ENCODE assay signal across 23 mouse cellular contexts in the genomic region with DNA sequence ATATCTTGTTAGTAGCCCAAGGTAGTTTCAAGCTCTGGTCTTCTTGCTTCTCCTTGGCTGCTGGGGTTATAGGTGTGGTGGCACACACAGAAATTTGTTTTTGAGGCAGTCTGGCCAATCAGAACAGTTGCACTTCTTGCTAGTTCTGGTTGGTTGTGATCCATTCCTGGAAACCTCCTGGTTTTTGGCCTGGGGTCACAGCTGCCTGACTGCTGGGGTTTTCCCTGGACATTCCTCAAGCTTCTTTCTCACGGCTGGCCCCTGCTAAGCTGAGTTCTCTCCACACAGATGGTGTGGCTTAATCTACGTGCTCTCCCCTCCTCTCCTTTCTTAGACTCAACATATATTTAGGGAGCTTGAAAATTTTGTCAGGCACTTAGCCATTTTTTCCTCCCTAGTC.
DNase-seq lines count a peak whose midpoint lies in the region; ATAC-seq and TF ChIP-seq lines count a peak whose summit lies in the region.
"Had no signal": no experiment of that assay in that cellular context is flagged by ENCODE, and none has a peak within 500 bp of the region (broad histone marks: within the 10 kb centered on the region; RNA-seq: fewer than 3 reads in every experiment).

No protein-coding gene starts in this region.

- no peak for TF ChIP-seq CTCF in kidney, postnatal 0 days (IDR thresholded peaks at IDR 0.05; ENCODE audit: low read depth)
- TF ChIP-seq CTCF in CH12.LX (conservative IDR thresholded peaks at IDR 0.05 in 1 of 2, IDR thresholded peaks at IDR 0.05 in 1 of 2; ENCODE audit: low read depth in 2 of 2, low read length in 2 of 2): no peak

- H3K9ac ChIP-seq in kidney, postnatal 0 days (ENCODE audit: low read depth, low read length): no peak overlapping the region
- no peak overlapping the region for H3K9ac ChIP-seq in CH12.LX (ENCODE audit: insufficient read depth, low read depth)
- no peak overlapping the region for H3K9ac ChIP-seq in midbrain, embryonic 16.5 days (ENCODE audit: low read depth, low read length)
- H3K9ac ChIP-seq in hindbrain, embryonic 16.5 days (ENCODE audit: low read depth, low read length): no peak overlapping the region
- H3K9ac ChIP-seq: embryonic facial prominence, embryonic 12.5 days; heart, embryonic 12.5 days; limb, embryonic 15.5 days; liver, embryonic 15.5 days had no signal

- no peak for DNase-seq in kidney, postnatal 0 days (ENCODE audit: low spot score)
- no peak for DNase-seq in kidney, postnatal 10 days
- peak; percentile 76 for DNase-seq in 3T3-L1 (ENCODE audit: low read depth, low spot score)
- DNase-seq in CH12.LX (ENCODE audit: extremely low read depth): no peak
- DNase-seq: adrenal gland, adult 2 months; cerebellum, adult 11 months; cerebellum, postnatal 14 days; gastrocnemius, postnatal 25 days; heart, adult 18-20 months; heart, postnatal 10 days; kidney, postnatal 4 days; lung, postnatal 14 days had no signal

- H3K9me3 ChIP-seq in kidney, postnatal 0 days (replicated peaks; ENCODE audit: low read length): no peaks in the 10 kb centered on the region
- H3K9me3 ChIP-seq in CH12.LX (replicated peaks; ENCODE audit: low read length): no peaks in the 10 kb centered on the region
- H3K9me3 ChIP-seq in midbrain, embryonic 16.5 days (replicated peaks; ENCODE audit: control insufficient read depth, low read length, poor library complexity, severe bottlenecking): no peaks in the 10 kb centered on the region
- no peaks in the 10 kb centered on the region for H3K9me3 ChIP-seq in hindbrain, embryonic 16.5 days (ENCODE audit: control insufficient read depth, low read length)
- H3K9me3 ChIP-seq: embryonic facial prominence, embryonic 12.5 days; heart, embryonic 12.5 days; hindbrain, embryonic 10.5 days; limb, embryonic 15.5 days; liver, embryonic 15.5 days had no signal

- no peak overlapping the region for H3K4me3 ChIP-seq in kidney, postnatal 0 days (replicated peaks; ENCODE audit: low read depth, low read length)
- H3K4me3 ChIP-seq in CH12.LX (replicated peaks in 1 of 3; ENCODE audit: low read depth in 2 of 3, low read length in 2 of 3, poor library complexity in 1 of 3) (no peak overlapping the region), myocyte (no peak overlapping the region)
- H3K4me3 ChIP-seq in midbrain, embryonic 16.5 days (ENCODE audit: low read depth, low read length): no peak overlapping the region
- no peak overlapping the region for H3K4me3 ChIP-seq in hindbrain, embryonic 16.5 days (ENCODE audit: low read length)
- H3K4me3 ChIP-seq: embryonic facial prominence, embryonic 12.5 days; heart, embryonic 12.5 days; hindbrain, embryonic 10.5 days; limb, embryonic 15.5 days; liver, embryonic 15.5 days had no signal

- H3K36me3 ChIP-seq in kidney, postnatal 0 days (ENCODE audit: insufficient read depth, low read length): no peaks in the 10 kb centered on the region
- peaks cover under 1 to 15% of the 10 kb centered on the region in 2 experiments for H3K36me3 ChIP-seq in CH12.LX (replicated peaks in 1 of 2; ENCODE audit: control insufficient read depth in 1 of 2, insufficient read depth in 1 of 2, low read length in 1 of 2)
- H3K36me3 ChIP-seq in myocyte (ENCODE audit: control insufficient read depth, insufficient read depth): no peaks in the 10 kb centered on the region
- no peaks in the 10 kb centered on the region for H3K36me3 ChIP-seq in midbrain, embryonic 16.5 days (ENCODE audit: control insufficient read depth, insufficient read depth, low read length)
- no peaks in the 10 kb centered on the region for H3K36me3 ChIP-seq in hindbrain, embryonic 16.5 days (ENCODE audit: control insufficient read depth, insufficient read depth, low read length)
- H3K36me3 ChIP-seq: embryonic facial prominence, embryonic 12.5 days; heart, embryonic 12.5 days had no signal

- H3K79me2 ChIP-seq in CH12.LX (replicated peaks; ENCODE audit: control insufficient read depth, extremely low read depth, insufficient read depth, poor library complexity, severe bottlenecking) (0 out of 2 replicates have a peak, but pooled peaks cover 4% of the 10 kb centered on the region), myocyte (ENCODE audit: control insufficient read depth, insufficient read depth) (peaks cover 46% of the 10 kb centered on the region)

- WGBS in kidney, postnatal 0 days: 38% methylated on average over 2 of the region's 2 CpGs
- WGBS in midbrain, embryonic 16.5 days: 37% methylated on average over 2 of the region's 2 CpGs
- 48% methylated on average over 2 of the region's 2 CpGs for WGBS in hindbrain, embryonic 16.5 days

- TF ChIP-seq EP300 in CH12.LX (IDR thresholded peaks at IDR 0.05; ENCODE audit: low read length): peak; percentile 40; the same call in 1 of the 2 replicates

- no peak for ATAC-seq in kidney, postnatal 0 days (replicated peaks; ENCODE audit: low FRiP score, low read depth)
- ATAC-seq in midbrain, embryonic 16.5 days: no peak
- no peak for ATAC-seq in hindbrain, embryonic 16.5 days
- ATAC-seq: forebrain, embryonic 16.5 days; inflammation-experienced regulatory T-cells, adult 6 months had no signal

- H3ac ChIP-seq in myocyte (ENCODE audit: control insufficient read depth, insufficient read length): no peak overlapping the region

- H3K4me2 ChIP-seq in kidney, postnatal 0 days (ENCODE audit: low read length): no peak overlapping the region
- H3K4me2 ChIP-seq in CH12.LX (ENCODE audit: insufficient read depth, low read depth, poor library complexity, severe bottlenecking) (no peak overlapping the region), myocyte (ENCODE audit: low read depth) (peak overlapping the region; percentile 52)
- H3K4me2 ChIP-seq in midbrain, embryonic 16.5 days (ENCODE audit: low read length): no peak overlapping the region
- no peak overlapping the region for H3K4me2 ChIP-seq in hindbrain, embryonic 16.5 days (ENCODE audit: low read length)
- H3K4me2 ChIP-seq: embryonic facial prominence, embryonic 12.5 days; heart, embryonic 12.5 days; limb, embryonic 15.5 days; liver, embryonic 15.5 days; midbrain, embryonic 11.5 days had no signal

- no peak for TF ChIP-seq RAD21 in CH12.LX (IDR thresholded peaks at IDR 0.05; ENCODE audit: low read depth, low read length)

- H3K27ac ChIP-seq in kidney, postnatal 0 days: 0 out of 2 replicates have a peak overlapping the region, but pooled peaks have one; percentile 2
- no peak overlapping the region for H3K27ac ChIP-seq in CH12.LX (ENCODE audit: insufficient read depth, low read depth)
- no peak overlapping the region for H3K27ac ChIP-seq in midbrain, embryonic 16.5 days (ENCODE audit: low read length)
- no peak overlapping the region for H3K27ac ChIP-seq in hindbrain, embryonic 16.5 days (ENCODE audit: low read depth, low read length)
- H3K27ac ChIP-seq: embryonic facial prominence, embryonic 12.5 days; hindbrain, embryonic 10.5 days; limb, embryonic 15.5 days; liver, embryonic 15.5 days had no signal

- TF ChIP-seq POLR2A in CH12.LX (IDR thresholded peaks at IDR 0.05; ENCODE audit: low read depth, low read length) (no peak), myocyte (IDR thresholded peaks at IDR 0.05; ENCODE audit: insufficient read length, low read depth) (no peak)

- in situ Hi-C loops in CH12.LX (cut with MboI; ENCODE audit: low pct_ligation_motif_present, low pct_unique_long_range_greater_than_20kb, low sequenced_read_pairs): no loop called here

- H3K4me1 ChIP-seq in kidney, postnatal 0 days (replicated peaks; ENCODE audit: insufficient read depth, low read length): peaks cover 30% of the 10 kb centered on the region
- H3K4me1 ChIP-seq in CH12.LX (ENCODE audit: control insufficient read depth in 1 of 2, insufficient read depth in 2 of 2): peaks cover 47 to 78% of the 10 kb centered on the region in 2 experiments
- peaks cover 45% of the 10 kb centered on the region for H3K4me1 ChIP-seq in midbrain, embryonic 16.5 days (ENCODE audit: control insufficient read depth, insufficient read depth, low read length)
- peaks cover 44% of the 10 kb centered on the region for H3K4me1 ChIP-seq in hindbrain, embryonic 16.5 days (ENCODE audit: control insufficient read depth, insufficient read depth, low read depth, low read length)

- H3K27me3 ChIP-seq in kidney, postnatal 0 days (ENCODE audit: insufficient read depth, low read length): no peaks in the 10 kb centered on the region
- no peaks in the 10 kb centered on the region for H3K27me3 ChIP-seq in CH12.LX (replicated peaks)
- H3K27me3 ChIP-seq in myocyte (ENCODE audit: control insufficient read depth, insufficient read depth, insufficient read length): no peaks in the 10 kb centered on the region
- no peaks in the 10 kb centered on the region for H3K27me3 ChIP-seq in midbrain, embryonic 16.5 days (ENCODE audit: control insufficient read depth, insufficient read depth, low read depth, low read length)
- H3K27me3 ChIP-seq in hindbrain, embryonic 16.5 days (replicated peaks; ENCODE audit: control insufficient read depth, insufficient read depth, low read length): no peaks in the 10 kb centered on the region
- H3K27me3 ChIP-seq: embryonic facial prominence, embryonic 12.5 days; heart, embryonic 12.5 days; limb, embryonic 15.5 days; liver, embryonic 15.5 days had no signal

- dilution Hi-C loops in CH12.LX (cut with MboI; ENCODE audit: extremely low pct_ligation_motif_present, extremely low pct_unique_long_range_greater_than_20kb, low sequenced_read_pairs): no loop called here

TF ChIP-seq in CH12.LX, 34 proteins besides CTCF, POLR2A, EP300 and RAD21:
- TF ChIP-seq TCF12 (IDR thresholded peaks at IDR 0.05; ENCODE audit: low read depth, low read length): peak; percentile 69; the same call in 1 of the 2 replicates
- no peak; the same call in 1 of the 2 replicates for TF ChIP-seq MEF2A (IDR thresholded peaks at IDR 0.05; ENCODE audit: borderline replicate concordance, low read depth, low read length)
- TF ChIP-seq ETS1 (conservative IDR thresholded peaks at IDR 0.05; ENCODE audit: low read depth, low read length): peak; percentile 62
- no peak for TF ChIP-seq ZKSCAN1 (IDR thresholded peaks at IDR 0.05; ENCODE audit: borderline replicate concordance, low read depth, low read length)
TF ChIP-seq in CH12.LX: peak in this region for 2.

TF ChIP-seq in myocyte, 11 proteins besides CTCF, POLR2A, EP300 and RAD21:
- TF ChIP-seq USF1 (IDR thresholded peaks at IDR 0.05; ENCODE audit: low read depth) (no peak), MYOD1 (IDR thresholded peaks at IDR 0.05; ENCODE audit: control insufficient read depth in 1 of 3, insufficient read length in 2 of 3, low read depth in 2 of 3) (peak in 1 of 3 experiments; percentile 21), MYOG (IDR thresholded peaks at IDR 0.05; ENCODE audit: control insufficient read depth in 1 of 3, insufficient read depth in 1 of 3, insufficient read length in 2 of 3, low read depth in 2 of 3) (peak in 1 of 3 experiments; percentile 69)
TF ChIP-seq in myocyte: peak in this region for 2.
